In the genomic region with DNA sequence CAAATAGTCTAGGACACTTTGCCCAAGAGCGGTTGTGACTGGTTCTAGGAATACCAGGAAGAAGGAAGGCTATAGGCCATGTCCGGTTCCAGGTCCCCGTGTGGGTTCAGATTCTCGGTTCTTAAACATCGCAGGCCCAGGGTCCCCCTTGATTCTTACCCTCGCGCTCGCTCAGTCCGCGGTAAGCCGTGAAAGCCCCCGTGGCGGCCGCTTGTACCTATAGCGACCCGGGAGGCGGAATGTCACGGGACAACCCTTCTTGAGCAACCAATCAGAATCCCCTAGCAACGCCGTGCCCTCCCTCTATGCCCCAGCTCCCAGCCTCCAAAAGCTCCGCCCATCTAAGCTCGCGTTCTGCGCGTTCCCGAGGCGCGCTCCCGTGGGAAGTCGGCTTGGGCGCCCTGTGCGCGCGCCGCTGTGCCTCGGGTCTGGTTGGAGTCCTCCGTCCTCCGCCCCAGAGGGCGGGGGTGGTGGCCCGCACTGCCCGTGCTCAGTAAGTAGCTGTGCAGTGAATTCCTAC, we compare ENCODE assay signal across 7 mouse cellular contexts. TPM values are rescaled to one million over a fixed set of nuclear protein-coding genes. Genes with fewer than 3 reads are reported as not detected.
DNase-seq lines count a peak whose midpoint lies in the region; ATAC-seq lines count a peak whose summit lies in the region.

A gene (minus strand): TSS at position 333 of the 520 bp plus-strand sequence.
A gene (plus strand): TSS at position 350 of the 520 bp plus-strand sequence.
A gene (plus strand): TSS at position 367 of the 520 bp plus-strand sequence.

- intact Hi-C loops in gastrocnemius, postnatal 36 days (cut with DNase I) = no loop called here
- intact Hi-C loops in left cerebral cortex, postnatal 25 days (cut with DNase I) = loop anchor here (5.0 kb wide), 1 partner anchor 61 kb away; no protein-coding TSS in a partner anchor

- DNase-seq in adrenal gland, adult 2 months = peak; percentile 99
- DNase-seq in embryo, embryonic 11.5 days (ENCODE audit: low read depth, low spot score) = peak; percentile 95
- peak; percentile 95 to 97 for DNase-seq in gastrocnemius, postnatal 36 days
- DNase-seq in left cerebral cortex, postnatal 25 days (ENCODE audit: low spot score in 2 of 2) = peak; percentile 92 to 96
- DNase-seq in midbrain, embryonic 10.5 days (ENCODE audit: low spot score) = peak; percentile 96
- peak; percentile 95 for DNase-seq in right cerebral cortex, postnatal 4 days

- H3K4me2 ChIP-seq in intestine, embryonic 15.5 days (replicated peaks) = peak within 1 kb of the TSS; percentile 73

- peak within 1 kb of the TSS; percentile 70 for H3K9ac ChIP-seq in intestine, embryonic 15.5 days

- WGBS in intestine, embryonic 15.5 days = under 1% methylated on average over 41 of the region's 41 CpGs
- WGBS in midbrain, embryonic 10.5 days = under 1% methylated on average over 41 of the region's 41 CpGs

- peak; percentile 90 for ATAC-seq in intestine, embryonic 15.5 days

- H3K9me3 ChIP-seq in intestine, embryonic 15.5 days = no peaks in the 10 kb centered on the region
- H3K9me3 ChIP-seq in midbrain, embryonic 10.5 days (replicated peaks) = no peaks in the 10 kb centered on the region

- peaks cover 37% of the 10 kb centered on the region for H3K4me1 ChIP-seq in intestine, embryonic 15.5 days (replicated peaks)
- peaks cover 47% of the 10 kb centered on the region for H3K4me1 ChIP-seq in midbrain, embryonic 10.5 days

- H3K27ac ChIP-seq in intestine, embryonic 15.5 days = peak within 1 kb of the TSS; percentile 75
- peak within 1 kb of the TSS; percentile 85 for H3K27ac ChIP-seq in midbrain, embryonic 10.5 days (replicated peaks)

- peak within 1 kb of the TSS; percentile 58 for H3K4me3 ChIP-seq in intestine, embryonic 15.5 days (replicated peaks)
- H3K4me3 ChIP-seq in midbrain, embryonic 10.5 days = peak within 1 kb of the TSS; percentile 60

- no peaks in the 10 kb centered on the region for H3K27me3 ChIP-seq in intestine, embryonic 15.5 days (replicated peaks)
- peaks cover 34% of the 10 kb centered on the region for H3K27me3 ChIP-seq in midbrain, embryonic 10.5 days (ENCODE audit: low read depth, poor library complexity, severe bottlenecking)

- H3K36me3 ChIP-seq in intestine, embryonic 15.5 days = peaks cover 18% of the 10 kb centered on the region
- peaks cover 31% of the 10 kb centered on the region for H3K36me3 ChIP-seq in midbrain, embryonic 10.5 days

RNA-seq across cellular contexts. Expression of the first gene that starts in this region (rescaled TPM):
- total RNA-seq in adrenal gland, adult 2 months (2021) = 10 to 100 TPM; 62.8 to 64.0 TPM
- 136 and 165 TPM in 2 replicates for polyA plus RNA-seq in adrenal gland, adult 2 months (2012; rRNA removed)
- total RNA-seq in gastrocnemius, postnatal 36 days (2021) = 10 to 100 TPM; 10.3 to 13.2 TPM
- polyA plus RNA-seq in intestine, embryonic 15.5 days (2015; fragmentation: Nextera tagmentation; extraction: Ambion mirVana) = 144 and 176 TPM in 2 replicates
- total RNA-seq in left cerebral cortex, postnatal 25 days (2021) = 10 to 100 TPM; 30.4 to 38.0 TPM
- polyA plus RNA-seq in midbrain, embryonic 10.5 days (2016; fragmentation: Nextera tagmentation; extraction: Ambion mirVana) = 22.4 and 27.2 TPM in 2 replicates

RNA-seq across cellular contexts. Expression of the second gene that starts in this region (rescaled TPM):
- 1 to 10 TPM in 1 of 2 experiments, under 1 TPM in 1; 0.40 to 1.1 TPM for total RNA-seq in adrenal gland, adult 2 months (2021)
- 0.44 and 0.55 TPM in 2 replicates for polyA plus RNA-seq in adrenal gland, adult 2 months (2012; rRNA removed)
- under 1 TPM; 0.37 to 0.51 TPM for total RNA-seq in gastrocnemius, postnatal 36 days (2021)
- polyA plus RNA-seq in intestine, embryonic 15.5 days (2015; fragmentation: Nextera tagmentation; extraction: Ambion mirVana) = 13.1 and 13.4 TPM in 2 replicates
- under 1 TPM; 0.46 to 0.53 TPM for total RNA-seq in left cerebral cortex, postnatal 25 days (2021)
- polyA plus RNA-seq in midbrain, embryonic 10.5 days (2016; fragmentation: Nextera tagmentation; extraction: Ambion mirVana) = 4.2 and 5.4 TPM in 2 replicates

RNA-seq across cellular contexts. Expression of the third gene that starts in this region (rescaled TPM):
- total RNA-seq in adrenal gland, adult 2 months (2021) = 100 to 1,000 TPM; 187 to 197 TPM
- 190 and 213 TPM in 2 replicates for polyA plus RNA-seq in adrenal gland, adult 2 months (2012; rRNA removed)
- total RNA-seq in gastrocnemius, postnatal 36 days (2021) = 100 to 1,000 TPM; 116 to 123 TPM
- polyA plus RNA-seq in intestine, embryonic 15.5 days (2015; fragmentation: Nextera tagmentation; extraction: Ambion mirVana) = 277 and 308 TPM in 2 replicates
- 100 to 1,000 TPM; 136 to 138 TPM for total RNA-seq in left cerebral cortex, postnatal 25 days (2021)
- 253 and 265 TPM in 2 replicates for polyA plus RNA-seq in midbrain, embryonic 10.5 days (2016; fragmentation: Nextera tagmentation; extraction: Ambion mirVana)

Comparison
In these comparisons a context has a peak if more than half of its experiments do, and no peak if none do; other contexts are left out.
1. Peak in every context shown above with its lines: DNase-seq, ATAC-seq, H3K4me3 ChIP-seq and H3K27ac ChIP-seq.